Mouse (Mus musculus): ENCODE measurements around the gene N4bp2. TPM values are rescaled to one million over a fixed set of nuclear protein-coding genes. Genes with fewer than 3 reads are reported as not detected.
A peak's percentile ranks its signal among the peaks of the same experiment; 100 is the strongest.

The N4bp2 gene
- polyA plus RNA-seq, 1 experiment from 2014 or later, result 47.9 TPM

- Histone ChIP-seq H3K4me2 (0 out of 2 replicates have a peak overlapping the region, but pooled peaks have one; percentile 14), H3K27ac (ENCODE audit: low read depth, low read length) (0 out of 2 replicates have a peak overlapping the region, but pooled peaks have one; percentile 10), H3K9ac (ENCODE audit: low read depth, low read length) (0 out of 2 replicates have a peak overlapping the region, but pooled peaks have one; percentile 28), H3K4me1 (ENCODE audit: control insufficient read depth, insufficient read depth, low read length) (peaks cover 6% of the 10 kb centered on the region), H3K9me3 (replicated peaks; ENCODE audit: control insufficient read depth, low read length) (no peaks in the 10 kb centered on the region), H3K36me3 (ENCODE audit: control insufficient read depth, insufficient read depth, low read length) (no peaks in the 10 kb centered on the region), H3K27me3 (ENCODE audit: control insufficient read depth, insufficient read depth, low read length) (no peaks in the 10 kb centered on the region), H3K4me3 (ENCODE audit: low read depth, low read length) (no peak overlapping the region)
- 33% methylated on average over 12 of the region's 12 CpGs for WGBS (ENCODE audit: insufficient replicate concordance)
- ATAC-seq (replicated peaks; ENCODE audit: insufficient number of reproducible peaks, low FRiP score, low TSS enrichment), result no peak
Measured at GRCm38 (mm10) chr5:65858898-65859297, 95.6 kb downstream of the N4bp2 start.

- peaks cover 6% of the 10 kb centered on the region for H3K4me1 ChIP-seq (ENCODE audit: control insufficient read depth, insufficient read depth, low read length)
- no peaks in the 10 kb centered on the region for H3K36me3 ChIP-seq (ENCODE audit: control insufficient read depth, insufficient read depth, low read length)
- no peak for ATAC-seq (replicated peaks; ENCODE audit: insufficient number of reproducible peaks, low FRiP score, low TSS enrichment)
- no peaks in the 10 kb centered on the region for H3K9me3 ChIP-seq (replicated peaks; ENCODE audit: control insufficient read depth, low read length)
- H3K9ac ChIP-seq (ENCODE audit: low read depth, low read length), result no peak overlapping the region
- no peak overlapping the region for H3K27ac ChIP-seq (ENCODE audit: low read depth, low read length)
- 62% methylated on average over 6 of the region's 6 CpGs for WGBS (ENCODE audit: insufficient replicate concordance)
- no peak overlapping the region for H3K4me3 ChIP-seq (ENCODE audit: low read depth, low read length)
- no peak overlapping the region for H3K4me2 ChIP-seq
- H3K27me3 ChIP-seq (ENCODE audit: control insufficient read depth, insufficient read depth, low read length), result no peaks in the 10 kb centered on the region
Measured at GRCm38 (mm10) chr5:65859396-65859795, 96.1 kb downstream of the N4bp2 start.

GRCm38 (mm10) chr5:65860281-65861000, 97.1 kb downstream of the N4bp2 start:
- H3K27me3 ChIP-seq (ENCODE audit: control insufficient read depth, insufficient read depth, low read length), result no peaks in the 10 kb centered on the region
- no peak overlapping the region for H3K4me3 ChIP-seq (ENCODE audit: low read depth, low read length)
- H3K4me2 ChIP-seq, result no peak overlapping the region
- no peak for ATAC-seq (replicated peaks; ENCODE audit: insufficient number of reproducible peaks, low FRiP score, low TSS enrichment)
- H3K27ac ChIP-seq (ENCODE audit: low read depth, low read length), result no peak overlapping the region
- H3K9ac ChIP-seq (ENCODE audit: low read depth, low read length), result no peak overlapping the region
- H3K36me3 ChIP-seq (ENCODE audit: control insufficient read depth, insufficient read depth, low read length), result no peaks in the 10 kb centered on the region
- peaks cover 6% of the 10 kb centered on the region for H3K4me1 ChIP-seq (ENCODE audit: control insufficient read depth, insufficient read depth, low read length)
- no peaks in the 10 kb centered on the region for H3K9me3 ChIP-seq (replicated peaks; ENCODE audit: control insufficient read depth, low read length)
- 70% methylated on average over 12 of the region's 12 CpGs for WGBS (ENCODE audit: insufficient replicate concordance)

GRCm38 (mm10) chr5:65861154-65861944, 98.0 kb downstream of the N4bp2 start, which contains the start of gene Rhoh:
Gene Rhoh (plus strand): TSS chr5:65861213.
- Histone ChIP-seq H3K9me3 (replicated peaks; ENCODE audit: control insufficient read depth, low read length) (no peaks in the 10 kb centered on the region), H3K4me2 (no peak within 1 kb of the TSS), H3K9ac (ENCODE audit: low read depth, low read length) (no peak within 1 kb of the TSS), H3K4me3 (ENCODE audit: low read depth, low read length) (no peak within 1 kb of the TSS), H3K27me3 (ENCODE audit: control insufficient read depth, insufficient read depth, low read length) (no peaks in the 10 kb centered on the region), H3K4me1 (ENCODE audit: control insufficient read depth, insufficient read depth, low read length) (peaks cover 6% of the 10 kb centered on the region), H3K27ac (ENCODE audit: low read depth, low read length) (no peak within 1 kb of the TSS), H3K36me3 (ENCODE audit: control insufficient read depth, insufficient read depth, low read length) (no peaks in the 10 kb centered on the region)
- WGBS (ENCODE audit: insufficient replicate concordance), result 80% methylated on average over 10 of the region's 10 CpGs
- ATAC-seq (replicated peaks; ENCODE audit: insufficient number of reproducible peaks, low FRiP score, low TSS enrichment), result no peak

GRCm38 (mm10) chr5:65862217-65862927, 99.1 kb downstream of the N4bp2 start:
- H3K4me1 ChIP-seq (ENCODE audit: control insufficient read depth, insufficient read depth, low read length), result peaks cover 6% of the 10 kb centered on the region
- no peak overlapping the region for H3K9ac ChIP-seq (ENCODE audit: low read depth, low read length)
- ATAC-seq (replicated peaks; ENCODE audit: insufficient number of reproducible peaks, low FRiP score, low TSS enrichment), result no peak
- WGBS (ENCODE audit: insufficient replicate concordance), result 86% methylated on average over 7 of the region's 7 CpGs
- no peaks in the 10 kb centered on the region for H3K9me3 ChIP-seq (replicated peaks; ENCODE audit: control insufficient read depth, low read length)
- no peaks in the 10 kb centered on the region for H3K27me3 ChIP-seq (ENCODE audit: control insufficient read depth, insufficient read depth, low read length)
- H3K27ac ChIP-seq (ENCODE audit: low read depth, low read length), result no peak overlapping the region
- no peak overlapping the region for H3K4me2 ChIP-seq
- no peaks in the 10 kb centered on the region for H3K36me3 ChIP-seq (ENCODE audit: control insufficient read depth, insufficient read depth, low read length)
- no peak overlapping the region for H3K4me3 ChIP-seq (ENCODE audit: low read depth, low read length)

GRCm38 (mm10) chr5:65863349-65863749, 100.0 kb downstream of the N4bp2 start:
- 65% methylated on average over 12 of the region's 12 CpGs for WGBS (ENCODE audit: insufficient replicate concordance)
- Histone ChIP-seq H3K4me2 (no peak overlapping the region), H3K36me3 (ENCODE audit: control insufficient read depth, insufficient read depth, low read length) (no peaks in the 10 kb centered on the region), H3K9me3 (replicated peaks; ENCODE audit: control insufficient read depth, low read length) (no peaks in the 10 kb centered on the region), H3K9ac (ENCODE audit: low read depth, low read length) (no peak overlapping the region), H3K27ac (ENCODE audit: low read depth, low read length) (no peak overlapping the region), H3K4me3 (ENCODE audit: low read depth, low read length) (no peak overlapping the region), H3K4me1 (ENCODE audit: control insufficient read depth, insufficient read depth, low read length) (peaks cover 6% of the 10 kb centered on the region), H3K27me3 (ENCODE audit: control insufficient read depth, insufficient read depth, low read length) (no peaks in the 10 kb centered on the region)
- ATAC-seq (replicated peaks; ENCODE audit: insufficient number of reproducible peaks, low FRiP score, low TSS enrichment), result no peak

DNA sequence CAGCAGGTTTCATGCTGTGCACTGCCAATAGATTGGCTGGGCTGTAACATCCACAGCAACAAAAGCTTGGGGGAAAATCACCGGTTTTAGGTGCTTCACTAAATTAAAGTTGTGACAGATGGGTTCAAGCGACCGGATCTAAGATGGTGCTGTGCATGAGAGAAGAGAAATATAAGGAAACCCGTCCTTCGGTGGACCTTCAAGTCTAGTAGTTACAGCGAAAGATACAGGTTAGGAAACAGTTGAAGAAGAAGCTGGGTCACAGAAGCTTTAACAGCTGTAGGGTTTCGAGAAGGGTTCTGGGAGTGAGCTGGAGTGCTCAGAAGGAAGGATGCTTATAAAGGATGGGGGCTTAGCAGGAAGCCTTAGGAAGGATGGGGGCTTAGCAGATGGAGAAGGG, 101.2 kb downstream of the N4bp2 start:
- Histone ChIP-seq H3K9ac (ENCODE audit: low read depth, low read length) (no peak overlapping the region), H3K36me3 (ENCODE audit: control insufficient read depth, insufficient read depth, low read length) (no peaks in the 10 kb centered on the region), H3K4me2 (no peak overlapping the region), H3K27ac (ENCODE audit: low read depth, low read length) (no peak overlapping the region), H3K4me1 (ENCODE audit: control insufficient read depth, insufficient read depth, low read length) (no peaks in the 10 kb centered on the region), H3K9me3 (replicated peaks; ENCODE audit: control insufficient read depth, low read length) (no peaks in the 10 kb centered on the region), H3K27me3 (ENCODE audit: control insufficient read depth, insufficient read depth, low read length) (no peaks in the 10 kb centered on the region), H3K4me3 (ENCODE audit: low read depth, low read length) (no peak overlapping the region)
- no peak for ATAC-seq (replicated peaks; ENCODE audit: insufficient number of reproducible peaks, low FRiP score, low TSS enrichment)
- WGBS (ENCODE audit: insufficient replicate concordance), result 85% methylated on average over 7 of the region's 7 CpGs

GRCm38 (mm10) chr5:65864946-65865345, 101.6 kb downstream of the N4bp2 start:
- no peak for ATAC-seq (replicated peaks; ENCODE audit: insufficient number of reproducible peaks, low FRiP score, low TSS enrichment)
- H3K4me2 ChIP-seq, result no peak overlapping the region
- WGBS (ENCODE audit: insufficient replicate concordance), result 71% methylated on average over 3 of the region's 3 CpGs

More at GRCm38 (mm10) chr5:65864946-65865345, 101.6 kb downstream of the N4bp2 start:
- no peak overlapping the region for H3K27ac ChIP-seq (ENCODE audit: low read depth, low read length)
- no peaks in the 10 kb centered on the region for H3K9me3 ChIP-seq (replicated peaks; ENCODE audit: control insufficient read depth, low read length)
- no peak overlapping the region for H3K9ac ChIP-seq (ENCODE audit: low read depth, low read length)
- no peaks in the 10 kb centered on the region for H3K27me3 ChIP-seq (ENCODE audit: control insufficient read depth, insufficient read depth, low read length)
- H3K36me3 ChIP-seq (ENCODE audit: control insufficient read depth, insufficient read depth, low read length), result no peaks in the 10 kb centered on the region
- H3K4me1 ChIP-seq (ENCODE audit: control insufficient read depth, insufficient read depth, low read length), result no peaks in the 10 kb centered on the region
- H3K4me3 ChIP-seq (ENCODE audit: low read depth, low read length), result no peak overlapping the region
